Mouse (Mus musculus) retina, embryonic 14.5 days (tissue): ENCODE results near the gene Tent5b.
A peak's percentile ranks its signal among the peaks of the same experiment; 100 is the strongest.

ENCODE experiments used
- DNase-seq: peaks from one replicate; pipeline ENCODE4 v3.0.0-alpha.2; 2015; ENCODE audit warnings: low spot score

The Tent5b gene

GRCm38 (mm10) chr4:133471135-133471821 lies 8.7 kb upstream of the Tent5b start:
- DNase-seq: no peak

DNA sequence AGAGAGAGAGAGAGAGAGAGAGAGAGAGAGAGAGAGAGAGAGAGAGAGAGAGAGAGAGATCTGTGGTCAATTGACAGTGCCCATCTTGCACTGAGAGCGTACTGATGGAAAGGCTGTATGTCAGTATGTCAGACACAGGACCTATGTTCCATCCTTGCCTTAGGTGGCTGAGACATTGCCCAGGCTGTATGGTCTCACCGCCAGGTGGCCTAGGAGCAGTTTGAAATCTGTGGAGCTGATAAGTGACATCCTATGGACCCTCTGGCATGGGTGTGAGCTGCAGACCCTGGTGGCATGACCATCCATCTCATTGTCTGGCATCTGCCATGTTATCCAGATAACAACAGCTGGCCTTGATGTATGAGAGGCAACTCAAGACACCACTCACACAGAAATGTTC lies 6.1 kb upstream of the Tent5b start:
- no peak for DNase-seq

- DNase-seq: no peak
Measured at GRCm38 (mm10) chr4:133480185-133480537, 229 bp downstream of the Tent5b start.

GRCm38 (mm10) chr4:133480754-133481153 lies 822 bp downstream of the Tent5b start:
- no peak for DNase-seq

GRCm38 (mm10) chr4:133481488-133481887 lies 1.6 kb downstream of the Tent5b start:
- no peak for DNase-seq

GRCm38 (mm10) chr4:133482479-133482878 lies 2.5 kb downstream of the Tent5b start:
- no peak for DNase-seq

DNA sequence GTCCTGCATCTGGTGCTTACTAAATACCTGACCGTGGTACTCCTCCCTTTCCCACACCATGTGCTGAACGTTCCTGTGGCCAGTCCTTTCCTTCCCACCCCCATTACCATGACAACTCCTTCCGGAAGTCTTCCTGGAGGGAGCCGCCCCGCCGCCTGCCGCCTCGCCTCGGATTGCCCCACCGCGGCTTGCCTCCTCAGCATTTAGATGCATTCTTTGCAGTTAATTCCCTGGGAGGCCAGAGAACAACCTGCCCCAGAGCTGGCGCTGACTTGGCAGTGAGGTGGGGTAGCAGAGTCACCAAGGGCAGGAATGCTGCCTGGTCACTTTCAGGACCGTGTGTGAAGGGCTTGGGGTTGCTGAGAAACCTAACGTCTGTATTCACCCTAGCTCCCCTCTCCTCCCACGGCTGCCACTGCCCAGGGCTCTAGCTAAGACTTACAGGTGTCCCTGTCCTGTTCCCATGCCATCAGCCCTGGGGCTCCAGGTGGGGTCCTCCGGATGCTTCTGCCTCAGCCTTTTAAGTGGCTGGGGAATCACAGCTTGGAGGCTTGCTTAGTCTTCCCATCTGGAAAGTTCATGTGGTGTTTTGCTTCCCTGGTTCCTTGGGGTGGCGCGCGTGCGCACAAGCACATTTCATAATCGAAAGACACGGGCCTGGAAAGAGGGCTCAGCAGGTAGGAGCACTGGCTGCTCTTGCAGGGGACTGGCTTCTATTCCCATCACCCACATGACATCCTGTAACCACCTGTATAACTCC lies 4.5 kb downstream of the Tent5b start:
- no peak for DNase-seq

GRCm38 (mm10) chr4:133485691-133486425 lies 5.9 kb downstream of the Tent5b start:
- no peak for DNase-seq

DNA sequence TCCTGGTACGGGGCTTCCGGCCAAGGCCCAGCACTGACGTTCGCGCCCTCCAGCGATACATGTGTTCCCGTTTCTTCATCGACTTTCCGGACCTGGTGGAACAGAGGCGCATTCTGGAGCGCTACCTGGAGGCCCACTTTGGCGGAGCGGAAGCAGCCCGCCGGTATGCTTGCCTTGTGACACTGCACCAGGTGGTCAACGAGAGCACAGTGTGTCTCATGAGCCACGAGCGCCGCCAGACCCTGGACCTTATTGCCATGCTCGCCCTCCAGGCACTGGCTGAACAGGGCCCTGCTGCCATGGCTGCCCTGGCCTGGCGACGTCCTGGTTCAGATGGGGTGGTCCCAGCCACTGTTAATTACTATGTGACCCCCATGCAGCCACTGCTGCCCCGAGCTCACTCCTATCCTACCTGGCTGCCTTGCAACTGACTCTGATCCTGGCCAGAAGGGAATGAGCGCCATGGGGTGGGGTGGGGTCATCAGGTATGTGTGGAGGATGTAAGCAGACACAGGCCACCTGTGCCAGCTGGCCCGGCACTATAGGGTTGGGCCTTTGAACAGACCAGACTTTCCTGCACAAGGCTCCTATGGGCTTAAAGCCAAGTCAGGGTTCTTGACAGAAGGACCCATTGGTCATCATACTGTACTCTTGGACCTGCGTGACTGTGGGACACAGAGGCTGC lies 6.9 kb downstream of the Tent5b start:
- no peak for DNase-seq

DNA sequence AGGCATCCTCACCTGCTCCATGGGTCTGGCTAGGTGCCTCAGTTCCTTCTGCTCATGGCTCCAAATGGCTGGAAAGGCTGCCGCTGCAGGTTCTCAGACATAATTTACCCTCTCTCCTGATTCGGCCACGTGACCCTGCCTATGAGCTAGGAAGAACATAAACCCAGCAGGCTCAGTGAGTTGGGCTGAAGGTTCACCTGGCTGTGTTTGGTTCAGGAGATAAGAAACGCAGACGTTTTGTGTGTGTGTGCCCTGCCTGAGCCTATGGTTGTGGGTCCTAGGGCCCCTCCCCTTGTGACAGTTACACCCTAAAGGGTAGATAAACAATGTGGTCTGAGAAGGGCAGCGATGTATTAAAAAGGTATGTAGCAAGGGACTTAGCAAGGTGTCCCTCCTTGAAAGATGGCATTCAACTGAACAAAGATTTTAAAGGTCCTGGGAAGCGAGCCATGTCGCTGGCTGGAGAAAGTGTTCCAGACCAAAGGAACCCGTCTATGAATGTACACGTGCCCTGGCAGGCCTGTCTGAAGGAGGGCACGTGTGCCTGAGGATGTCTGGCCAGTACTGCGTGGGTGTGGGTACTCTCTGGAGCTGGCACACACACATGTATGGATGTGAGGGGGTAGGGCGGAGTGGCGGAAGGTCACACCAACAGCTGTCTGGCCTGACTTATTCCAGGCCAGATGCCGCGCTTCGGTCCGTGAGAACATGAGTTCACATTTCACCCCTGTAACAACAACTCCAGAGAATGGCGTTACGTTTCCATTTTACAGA lies 8.9 kb downstream of the Tent5b start:
- DNase-seq: no peak

GRCm38 (mm10) chr4:133489489-133490245 lies 9.7 kb downstream of the Tent5b start:
- DNase-seq: peak; percentile 45

GRCm38 (mm10) chr4:133491800-133492199 lies 11.9 kb downstream of the Tent5b start:
- peak; percentile 42 for DNase-seq

DNA sequence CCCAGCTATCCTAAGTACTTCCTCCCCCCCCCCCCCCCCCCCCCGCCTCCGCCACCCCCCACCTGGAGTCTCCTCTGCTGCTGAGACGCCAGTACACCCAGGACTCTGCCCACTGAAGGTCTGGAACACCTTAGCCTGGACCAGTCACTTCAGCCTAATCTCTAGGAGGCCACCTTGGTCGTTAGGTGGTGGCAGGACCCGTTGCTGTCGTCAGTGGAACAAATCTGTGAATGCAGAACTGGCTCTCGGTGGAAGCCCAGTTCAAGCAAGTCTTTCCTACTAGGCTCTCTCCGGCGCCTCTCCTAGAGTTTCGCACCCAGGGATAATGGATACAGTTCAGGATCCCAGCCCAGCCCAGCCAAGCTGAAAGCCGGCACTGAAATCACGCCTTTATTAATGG lies 14.0 kb downstream of the Tent5b start:
- DNase-seq: no peak

DNA sequence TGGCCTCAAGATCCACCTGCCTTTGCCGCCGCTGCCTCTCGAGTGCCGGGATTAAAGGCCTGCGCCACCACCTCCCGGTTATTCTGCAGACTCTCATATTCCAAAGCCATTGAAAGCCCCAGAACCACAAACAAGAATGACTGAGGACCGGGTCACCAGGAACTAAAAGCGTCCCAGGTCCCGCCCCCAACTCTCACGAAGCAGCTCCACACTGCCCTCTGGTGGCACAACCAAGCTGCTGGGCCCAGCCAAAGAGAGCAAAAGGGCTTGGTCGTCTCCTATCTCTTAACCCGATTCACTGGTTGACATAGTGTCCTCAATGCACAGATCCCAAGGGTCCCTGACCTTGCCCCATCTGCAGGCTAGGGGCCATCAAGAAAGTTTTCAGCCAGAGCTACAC lies 14.5 kb downstream of the Tent5b start:
- DNase-seq: peak; percentile 94

DNA sequence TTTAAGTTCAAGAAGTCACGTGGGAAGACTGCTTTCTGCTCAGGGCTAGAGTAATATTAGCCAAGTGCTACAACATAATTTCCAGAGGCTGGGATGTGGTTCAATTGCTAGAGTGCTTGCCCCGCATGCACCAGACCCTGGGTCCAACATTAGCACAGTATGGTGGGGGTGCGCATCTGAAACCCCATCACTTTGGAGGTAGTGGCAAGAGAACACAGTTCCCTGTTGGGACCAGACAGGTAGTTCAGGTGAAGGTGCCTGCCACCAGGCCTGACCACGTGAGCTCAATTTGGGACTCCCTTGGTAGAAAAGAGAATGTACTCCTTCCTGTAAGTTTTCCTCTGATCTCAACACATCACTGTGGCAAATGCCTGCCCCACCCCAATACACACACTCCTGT lies 14.9 kb downstream of the Tent5b start:
- no peak for DNase-seq

DNA sequence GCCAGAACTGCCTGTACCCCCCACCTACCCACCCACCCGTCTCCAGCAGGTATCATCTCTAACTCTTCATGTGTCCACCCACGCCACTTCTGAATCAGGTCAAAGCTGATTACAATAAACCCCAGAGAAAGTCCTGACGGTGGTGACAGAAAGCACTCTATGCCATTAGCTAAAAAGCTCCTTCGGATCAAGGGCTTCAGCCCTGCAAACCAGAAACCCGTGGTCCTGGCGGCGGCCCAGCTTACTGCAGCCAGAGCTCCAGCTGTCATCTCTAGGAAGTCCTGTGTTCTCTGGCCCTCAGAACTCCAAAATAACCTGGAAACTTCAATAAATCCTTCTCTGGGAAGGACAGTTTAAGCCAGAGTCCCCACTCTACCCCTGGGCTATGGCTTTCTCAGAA lies 15.8 kb downstream of the Tent5b start:
- DNase-seq: peak; percentile 49

DNA sequence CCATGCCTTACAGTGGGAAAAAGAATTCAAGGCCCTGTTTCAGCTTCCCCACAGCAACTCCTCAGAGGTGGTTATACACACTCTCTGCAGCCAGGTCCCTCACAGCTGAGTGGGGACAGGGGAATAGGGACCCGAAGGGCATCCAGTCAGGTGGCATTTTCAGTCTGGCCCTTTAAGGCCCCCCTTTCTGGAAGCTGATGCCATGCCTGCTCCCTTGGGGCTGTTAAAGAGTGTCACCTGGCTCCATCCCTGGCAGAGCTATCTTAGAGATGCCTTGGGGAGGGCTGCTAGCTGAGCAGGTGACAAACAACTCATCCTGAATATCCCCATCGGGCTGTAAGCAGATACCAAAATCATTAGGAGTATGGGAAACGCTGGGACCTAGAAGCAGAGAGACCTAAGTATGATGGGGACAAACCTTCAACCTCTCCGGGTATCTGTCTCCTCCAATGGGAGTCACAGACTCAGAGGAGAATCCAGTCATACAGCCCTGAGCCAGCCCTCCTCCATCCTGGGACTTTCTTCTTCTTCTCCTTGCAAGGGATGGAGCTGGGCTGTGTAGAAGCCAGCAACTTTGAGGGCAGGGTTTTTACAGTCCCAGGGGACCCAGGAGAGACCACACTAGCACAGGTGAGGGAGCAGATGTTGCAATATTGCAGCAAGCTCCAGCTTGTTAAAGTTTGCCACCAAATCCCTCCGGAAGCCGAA lies 17.0 kb downstream of the Tent5b start:
- DNase-seq: no peak

GRCm38 (mm10) chr4:133497461-133498159 lies 17.7 kb downstream of the Tent5b start:
- peak; percentile 50 for DNase-seq

- DNase-seq: peak; percentile 87
Measured at GRCm38 (mm10) chr4:133498160-133498724, 18.3 kb downstream of the Tent5b start, which contains the start of gene Trnp1. Gene Trnp1, minus strand, starts transcription at chr4:133498550.
